Mouse (Mus musculus) gastrocnemius, adult 18-20 months (tissue): ENCODE results near the gene Scn8a. TPM values are rescaled to one million over a fixed set of nuclear protein-coding genes. Genes with fewer than 3 reads are reported as not detected.

Experiments
- DNase-seq: peaks from one replicate; pipeline ENCODE4 v3.0.0; 2021; ENCODE audit warnings: low spot score
- total RNA-seq, 2 experiments: library from RNA; stranded (reverse); gene quantifications; 2 replicates each; pipeline ENCODE4 v1.2.3; 2021

Gene Scn8a
- total RNA-seq, 2 experiments from 2014 or later: 0.07 to 0.37 TPM

DNA sequence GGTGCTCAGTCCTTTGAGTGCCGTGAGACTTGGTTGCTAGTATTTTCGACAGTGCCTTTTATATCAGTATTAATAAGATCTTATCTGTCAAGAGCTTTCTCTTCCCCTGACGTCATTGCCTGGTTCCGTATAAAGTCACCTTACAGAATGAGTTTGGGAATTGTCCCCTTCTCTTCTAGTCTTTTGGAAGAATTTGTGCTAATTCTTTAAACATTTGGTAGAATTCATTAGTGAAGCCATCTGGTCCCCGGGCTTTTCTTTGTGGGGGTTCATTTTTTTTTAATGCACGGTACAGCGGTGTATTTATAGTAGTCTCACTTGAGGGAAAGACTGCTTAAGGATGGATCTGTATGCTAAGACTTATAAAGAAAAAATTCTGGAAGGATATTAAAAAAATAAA, 84.3 kb downstream of the Scn8a start:
- DNase-seq: no peak

DNA sequence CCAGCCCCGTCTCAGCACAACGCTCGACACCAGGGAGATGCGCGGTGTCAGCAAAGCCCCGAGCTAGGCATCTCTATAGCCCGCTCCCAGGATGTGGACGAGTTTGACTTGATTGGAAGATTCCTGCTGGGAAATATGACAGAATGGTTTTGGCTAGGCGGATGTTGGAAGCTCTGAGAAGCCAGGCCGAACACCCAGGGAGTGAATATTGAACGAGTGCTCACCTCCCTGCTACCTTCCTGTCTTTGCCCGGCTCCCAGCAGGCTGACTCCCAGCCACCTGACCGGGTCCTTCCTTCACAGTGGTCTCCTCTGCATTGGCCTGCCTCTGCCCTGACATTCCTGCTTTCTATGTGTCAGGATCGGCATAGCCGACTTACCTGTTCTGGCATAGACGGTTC, 85.1 kb downstream of the Scn8a start:
- DNase-seq: no peak

DNA sequence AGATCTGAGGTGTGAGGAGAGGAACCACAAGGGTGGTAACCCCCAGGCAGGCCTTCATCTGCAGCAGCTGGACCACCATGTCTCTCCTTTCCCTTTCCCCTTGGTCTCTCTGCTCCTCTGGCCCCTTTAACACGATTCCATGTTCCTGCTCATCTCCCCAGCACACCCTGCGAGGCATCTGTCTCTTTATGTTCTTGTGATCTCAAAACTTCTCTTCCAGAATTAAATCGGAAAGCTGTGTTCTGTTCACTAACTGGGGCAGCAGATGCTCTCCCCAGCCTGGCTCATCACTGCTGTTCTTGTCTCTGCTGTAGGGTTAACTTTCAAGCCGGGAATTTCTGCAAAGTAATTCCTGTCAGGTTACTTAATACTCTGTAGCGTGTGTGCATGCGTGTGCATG, 91.3 kb downstream of the Scn8a start:
- DNase-seq: no peak

DNA sequence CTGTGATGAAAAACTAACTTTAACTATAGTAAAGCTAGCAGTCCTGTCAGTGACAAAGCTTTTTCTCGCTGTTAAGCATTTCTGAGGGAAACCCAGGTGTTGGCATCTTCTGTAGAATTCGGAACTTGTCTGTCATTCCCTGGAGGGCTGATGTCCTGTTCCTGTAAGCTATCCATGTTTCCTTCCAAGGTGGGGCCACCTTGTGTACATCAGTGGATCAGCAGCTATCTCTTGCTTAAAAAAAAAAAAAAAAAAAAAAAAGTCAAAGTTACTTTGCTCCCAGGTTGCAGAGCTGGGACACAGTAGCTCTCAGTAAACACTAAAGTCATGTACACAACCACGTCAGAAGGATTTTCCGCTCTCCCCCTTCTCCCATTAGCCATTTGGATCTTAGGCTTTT, 91.9 kb downstream of the Scn8a start:
- DNase-seq: no peak

DNA sequence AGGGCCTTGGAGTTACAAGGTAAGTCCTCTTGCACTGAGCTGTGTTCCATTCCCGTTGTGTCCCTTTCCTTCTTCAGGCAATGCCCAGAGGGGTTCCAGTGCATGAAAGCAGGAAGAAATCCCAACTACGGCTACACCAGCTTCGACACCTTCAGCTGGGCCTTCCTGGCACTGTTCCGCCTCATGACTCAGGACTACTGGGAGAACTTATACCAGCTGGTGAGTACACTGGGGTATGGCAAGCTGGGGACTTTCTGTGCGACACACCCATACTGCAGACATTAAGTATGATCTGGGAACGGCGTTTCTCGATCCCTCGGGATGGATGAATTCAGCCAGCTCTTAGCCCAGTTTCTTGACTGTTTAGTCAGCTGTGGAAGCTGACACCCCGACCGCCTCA, 101.8 kb downstream of the Scn8a start:
- no peak for DNase-seq

DNA sequence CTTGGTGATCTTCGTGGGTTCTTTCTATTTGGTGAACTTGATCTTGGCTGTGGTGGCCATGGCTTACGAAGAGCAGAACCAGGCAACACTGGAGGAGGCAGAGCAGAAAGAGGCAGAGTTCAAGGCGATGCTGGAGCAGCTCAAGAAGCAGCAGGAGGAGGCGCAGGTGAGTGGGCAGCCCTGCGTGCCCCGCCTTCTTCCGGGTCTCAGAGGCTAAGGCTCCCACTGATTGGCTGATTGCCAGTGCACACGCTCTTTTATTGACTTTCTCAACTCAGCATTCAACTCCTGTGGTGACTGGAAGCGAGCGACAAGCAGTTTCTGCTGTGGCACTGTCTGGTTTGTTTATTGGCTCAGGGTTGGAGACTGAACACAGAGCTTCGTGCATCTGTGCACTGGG, 103.1 kb downstream of the Scn8a start:
- no peak for DNase-seq

DNA sequence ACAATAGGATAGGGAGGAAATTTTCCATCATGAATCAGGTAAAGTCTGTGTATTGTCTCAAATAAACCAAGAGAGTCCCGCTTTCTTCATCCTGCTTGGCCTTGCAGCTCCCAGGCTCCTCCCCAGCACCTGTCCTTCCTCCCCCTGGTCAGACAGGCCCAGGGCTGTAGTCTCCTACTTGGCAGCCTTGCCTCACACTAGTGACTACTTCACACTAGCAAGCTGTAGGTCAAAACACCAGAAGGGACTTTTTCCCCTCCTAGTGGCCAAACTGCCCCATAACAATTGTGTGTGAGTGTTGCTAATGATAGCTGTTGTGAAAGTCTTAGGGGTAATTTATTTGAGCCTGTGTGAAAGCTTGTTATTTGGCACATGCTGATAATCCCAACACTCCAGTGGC, 105.0 kb downstream of the Scn8a start:
- DNase-seq: no peak

DNA sequence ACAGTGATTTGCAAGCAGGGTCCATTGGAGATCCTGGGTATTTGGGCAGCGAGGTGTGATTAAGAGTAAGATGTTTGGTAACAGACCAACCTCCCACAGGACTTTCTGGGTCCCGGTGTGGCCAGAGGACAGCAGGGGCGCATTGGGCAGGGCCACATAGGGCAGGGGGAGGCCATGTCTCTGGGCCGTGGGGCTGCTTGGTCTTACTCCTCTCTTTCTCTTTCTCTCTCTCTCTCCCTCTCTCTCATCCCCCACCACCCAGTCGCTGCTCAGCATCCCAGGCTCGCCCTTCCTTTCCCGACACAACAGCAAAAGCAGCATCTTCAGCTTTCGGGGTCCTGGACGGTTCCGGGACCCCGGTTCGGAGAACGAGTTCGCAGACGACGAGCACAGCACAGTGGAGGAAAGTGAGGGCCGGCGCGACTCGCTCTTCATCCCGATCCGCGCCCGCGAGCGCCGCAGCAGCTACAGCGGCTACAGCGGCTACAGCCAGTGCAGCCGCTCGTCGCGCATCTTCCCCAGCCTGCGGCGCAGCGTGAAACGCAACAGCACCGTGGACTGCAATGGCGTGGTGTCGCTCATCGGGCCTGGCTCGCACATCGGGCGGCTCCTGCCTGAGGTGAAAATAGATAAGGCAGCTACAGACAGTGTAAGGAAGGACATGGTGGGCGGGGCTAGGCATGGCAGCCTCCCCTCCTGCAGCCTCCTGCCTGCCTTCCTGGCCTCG, 113.9 kb downstream of the Scn8a start:
- DNase-seq: no peak

DNA sequence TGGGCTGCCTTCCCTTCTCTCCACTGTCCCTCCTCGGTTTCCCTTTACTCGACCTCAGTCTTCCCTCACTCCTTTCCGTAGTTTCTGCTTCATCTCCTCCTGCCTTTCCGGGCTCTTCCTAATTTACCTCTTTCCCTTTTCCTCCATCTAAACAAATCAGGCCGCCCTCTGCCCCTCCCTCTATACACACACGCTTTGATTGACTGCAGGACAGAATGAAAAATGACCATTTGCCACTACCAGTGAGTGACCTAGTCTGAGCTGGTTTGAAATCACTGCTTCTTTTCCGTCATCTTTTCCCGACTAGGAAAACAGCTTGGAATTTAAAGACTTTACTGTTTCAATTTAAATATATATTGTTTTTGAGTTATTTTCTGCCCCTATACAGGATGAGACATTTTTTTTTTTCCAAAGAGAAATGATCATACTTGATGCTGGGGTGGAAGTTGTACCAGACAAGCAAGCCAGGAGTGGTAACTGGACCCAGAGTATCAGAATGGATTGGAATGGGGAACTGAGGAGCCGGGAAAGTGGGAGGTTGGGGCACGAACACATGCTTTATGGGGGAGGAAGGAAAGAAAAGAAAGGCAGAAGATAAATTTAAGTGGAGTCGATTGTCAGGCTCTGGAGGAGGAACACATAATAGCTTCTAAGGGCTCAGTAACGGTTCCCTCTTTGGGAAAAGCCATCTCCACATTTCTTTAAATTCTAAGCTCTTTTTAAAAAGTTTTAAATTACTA, 114.7 kb downstream of the Scn8a start:
- DNase-seq: no peak

DNA sequence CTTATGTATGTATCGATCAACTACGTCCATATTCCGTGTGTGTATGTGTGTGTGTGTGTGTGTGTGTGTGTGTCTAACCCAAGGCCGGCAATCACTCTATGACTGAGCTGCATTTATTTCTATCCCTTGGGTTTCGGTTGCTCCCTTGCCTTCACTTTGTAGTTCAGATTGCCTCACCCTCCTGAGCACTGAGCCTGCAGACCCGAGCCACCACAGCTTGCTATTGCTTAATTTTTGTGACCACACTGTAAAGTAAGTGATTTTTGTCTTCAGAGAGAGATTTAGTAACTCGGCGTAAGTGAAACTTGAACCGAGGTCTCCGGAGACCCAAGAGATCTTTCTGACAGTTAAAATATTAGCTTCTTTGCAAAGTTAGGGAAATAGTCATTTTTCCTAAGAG, 116.8 kb downstream of the Scn8a start:
- no peak for DNase-seq

DNA sequence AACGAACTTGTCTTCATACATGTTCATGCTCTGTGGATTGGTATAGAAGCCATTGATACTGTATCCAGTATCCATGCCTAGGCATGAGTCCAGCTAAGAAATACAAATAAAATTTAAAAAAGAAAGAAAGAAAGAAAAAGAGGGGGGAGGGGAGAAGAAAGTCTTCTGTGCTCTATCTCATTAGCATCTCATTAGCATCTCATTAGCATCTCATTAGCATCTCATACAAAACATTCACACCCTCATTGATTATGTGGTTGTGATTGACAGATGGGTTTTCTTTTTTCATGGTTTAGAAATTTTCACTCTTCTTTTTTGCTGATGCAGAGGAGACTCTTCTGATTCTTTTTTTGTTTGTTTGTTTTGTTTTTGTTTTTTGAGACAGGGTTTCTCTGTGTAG, 117.4 kb downstream of the Scn8a start:
- DNase-seq: no peak

DNA sequence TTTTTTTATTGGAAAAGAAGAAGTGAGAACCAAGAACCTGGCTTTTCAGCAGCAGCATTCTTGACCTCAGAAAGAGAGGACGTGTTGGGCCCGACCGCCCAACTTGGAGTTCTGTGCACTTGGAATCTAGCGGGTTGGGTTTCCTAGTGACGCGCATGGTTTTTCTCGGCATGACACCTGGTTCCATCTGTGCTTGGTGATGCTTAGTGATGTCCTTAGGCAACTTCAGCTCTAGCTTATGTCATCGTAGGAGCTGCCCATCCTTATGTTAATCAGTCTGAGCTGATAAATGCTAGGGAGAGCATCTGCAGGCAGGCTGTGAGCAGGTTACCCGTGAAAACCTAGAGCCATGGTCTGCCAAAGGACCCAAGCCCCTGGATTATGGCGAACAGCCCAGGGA, 120.6 kb downstream of the Scn8a start:
- DNase-seq: no peak

DNA sequence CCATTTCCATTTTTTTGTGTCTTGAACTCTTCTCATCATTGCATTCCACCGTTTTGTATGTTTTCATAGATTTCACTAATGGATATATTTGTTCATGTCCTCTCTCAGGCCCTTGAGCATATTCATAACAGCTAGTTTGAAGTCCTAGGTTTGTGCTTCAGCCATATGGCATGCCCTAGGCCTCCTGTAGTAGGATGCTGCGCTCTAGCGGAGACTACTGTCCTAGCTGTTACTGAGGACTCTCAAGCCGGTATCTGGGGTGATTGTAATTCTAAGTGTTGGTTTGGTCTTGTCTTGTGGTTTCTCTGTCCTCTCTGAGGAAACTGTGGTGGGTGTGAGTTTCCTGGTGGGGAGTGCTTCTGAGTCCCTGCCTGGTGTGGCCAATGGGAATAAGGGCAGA, 127.4 kb downstream of the Scn8a start:
- DNase-seq: no peak

DNA sequence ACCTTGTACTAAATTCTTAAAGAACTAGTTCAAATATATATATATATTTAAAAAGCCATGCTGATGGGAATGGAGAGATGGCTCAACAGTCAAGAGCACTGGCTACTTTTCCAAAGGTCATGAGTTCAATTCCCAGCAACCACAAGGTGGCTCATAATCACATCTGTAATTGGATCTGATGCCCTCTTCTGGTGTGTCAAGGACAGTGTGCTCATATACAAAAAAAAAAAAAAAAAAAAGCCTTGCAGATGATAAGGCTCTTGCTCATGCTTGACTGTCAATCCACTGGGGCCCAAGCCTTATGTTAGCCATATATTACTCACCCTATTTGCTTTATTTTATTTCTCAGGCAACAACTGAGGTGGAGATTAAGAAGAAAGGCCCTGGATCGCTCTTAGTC, 132.0 kb downstream of the Scn8a start:
- no peak for DNase-seq

DNA sequence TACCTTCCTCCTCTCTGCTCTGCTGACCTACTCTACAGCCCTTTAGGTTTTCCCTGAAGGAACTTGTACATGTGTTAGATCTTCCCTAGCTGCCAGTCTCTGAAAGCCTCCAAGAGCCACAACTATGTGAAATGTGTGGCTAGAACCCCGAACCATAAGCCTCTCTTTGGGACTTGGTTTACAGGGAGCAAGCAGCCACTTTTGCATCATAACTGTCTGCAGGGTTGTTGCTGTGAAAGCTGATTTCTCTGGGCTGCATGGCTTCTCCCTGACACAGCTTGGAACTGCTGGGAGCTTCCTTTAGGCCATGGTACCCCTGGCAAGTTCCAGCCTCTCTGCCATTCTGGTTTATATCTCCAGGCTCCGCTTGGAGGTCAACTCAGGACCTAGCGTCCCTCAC, 132.8 kb downstream of the Scn8a start:
- no peak for DNase-seq

DNA sequence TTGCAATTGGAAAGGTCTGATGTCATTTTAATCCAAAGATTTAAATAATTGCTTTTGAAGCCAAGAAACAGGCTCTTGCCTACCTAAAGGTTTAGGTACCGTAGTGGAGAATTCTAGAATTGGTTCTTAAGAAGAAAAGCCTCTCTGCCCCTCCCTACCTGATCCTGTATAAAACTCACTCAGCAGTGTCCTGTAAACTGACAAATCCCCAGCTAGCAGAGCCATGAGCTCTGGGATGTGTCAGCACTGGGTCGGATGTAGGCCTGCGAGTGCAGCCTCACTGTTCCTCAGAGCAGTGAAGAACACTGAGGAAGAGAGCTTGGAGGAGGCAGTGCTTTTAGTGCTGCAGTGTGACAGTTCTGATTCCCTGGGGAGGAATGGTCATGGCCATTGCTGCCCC, 134.9 kb downstream of the Scn8a start:
- DNase-seq: no peak

DNA sequence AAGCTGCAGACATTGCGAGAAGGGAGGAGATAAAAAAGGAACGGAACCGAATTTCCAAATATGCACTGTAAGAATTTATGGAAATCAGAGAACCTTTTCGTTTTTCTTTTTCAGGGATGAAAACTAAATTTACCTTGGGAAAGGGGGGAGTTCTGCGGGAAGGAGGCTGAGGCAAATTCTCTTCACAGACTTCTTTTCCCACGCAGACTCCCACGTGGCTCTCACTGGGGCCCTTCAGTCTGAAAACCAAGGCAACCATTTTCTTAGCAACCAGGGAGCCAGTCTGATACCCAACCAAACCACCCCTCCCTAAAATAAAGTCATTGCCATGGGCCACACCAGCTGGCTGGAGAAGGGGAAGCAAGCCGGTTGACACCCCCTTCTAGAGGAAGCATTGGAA, 136.1 kb downstream of the Scn8a start:
- no peak for DNase-seq

DNA sequence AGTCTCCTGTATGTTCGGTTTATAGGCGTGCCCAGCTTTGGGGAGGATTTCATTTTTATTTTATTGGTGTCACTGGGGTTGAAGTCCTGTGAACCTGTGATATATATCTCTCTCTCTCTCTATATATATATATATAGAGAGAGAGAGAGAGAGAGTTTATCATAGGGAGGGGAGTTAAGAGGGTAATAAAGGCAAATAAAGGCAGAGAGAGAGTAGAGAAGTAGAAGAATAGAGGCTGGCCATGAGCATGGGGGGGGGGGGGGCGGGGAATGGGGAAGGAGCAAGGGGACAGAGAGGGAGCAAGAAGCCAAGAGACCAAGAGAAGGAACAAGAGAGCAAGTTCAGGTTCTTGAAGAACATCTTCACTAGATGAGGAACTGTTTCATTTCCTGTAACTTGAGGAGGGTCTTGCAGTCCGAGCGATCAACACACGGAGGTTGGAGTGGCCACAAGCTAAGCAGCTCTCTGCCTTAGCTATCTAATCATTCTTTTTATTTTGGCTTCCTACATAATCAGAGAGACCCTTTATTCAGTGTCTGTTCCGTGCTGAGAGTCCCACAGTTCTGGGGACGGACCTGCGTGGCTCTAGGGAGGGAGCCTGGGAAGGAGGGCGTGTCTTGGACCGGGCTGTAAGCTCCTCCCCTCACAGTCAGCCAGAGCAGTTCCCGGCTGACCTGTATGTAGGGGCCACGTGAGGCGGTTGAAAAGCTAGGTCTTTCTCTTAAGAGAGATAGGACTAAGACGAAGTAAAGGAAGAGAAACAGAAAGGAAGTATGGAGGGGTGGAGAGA, 136.8 kb downstream of the Scn8a start:
- peak; percentile 30 for DNase-seq

DNA sequence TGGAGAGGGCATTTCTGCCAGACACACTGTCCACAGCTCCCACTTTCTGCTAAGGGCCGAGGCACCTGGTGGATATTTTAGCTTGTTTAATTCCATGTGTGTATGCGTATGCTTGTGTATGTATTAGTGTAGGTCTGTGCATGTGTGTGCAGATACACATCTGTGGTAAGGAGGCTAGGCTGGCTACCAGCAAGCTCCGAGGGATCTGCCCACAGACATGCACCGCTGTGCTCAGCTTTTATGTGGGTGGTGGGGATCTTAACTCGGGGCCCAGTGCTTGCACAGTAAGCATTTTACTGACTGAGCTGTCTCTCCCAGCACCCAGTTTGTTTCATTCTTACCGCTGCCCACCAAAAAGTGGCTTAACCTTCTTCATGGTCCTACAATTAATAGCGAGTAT, 137.6 kb downstream of the Scn8a start:
- DNase-seq: no peak

DNA sequence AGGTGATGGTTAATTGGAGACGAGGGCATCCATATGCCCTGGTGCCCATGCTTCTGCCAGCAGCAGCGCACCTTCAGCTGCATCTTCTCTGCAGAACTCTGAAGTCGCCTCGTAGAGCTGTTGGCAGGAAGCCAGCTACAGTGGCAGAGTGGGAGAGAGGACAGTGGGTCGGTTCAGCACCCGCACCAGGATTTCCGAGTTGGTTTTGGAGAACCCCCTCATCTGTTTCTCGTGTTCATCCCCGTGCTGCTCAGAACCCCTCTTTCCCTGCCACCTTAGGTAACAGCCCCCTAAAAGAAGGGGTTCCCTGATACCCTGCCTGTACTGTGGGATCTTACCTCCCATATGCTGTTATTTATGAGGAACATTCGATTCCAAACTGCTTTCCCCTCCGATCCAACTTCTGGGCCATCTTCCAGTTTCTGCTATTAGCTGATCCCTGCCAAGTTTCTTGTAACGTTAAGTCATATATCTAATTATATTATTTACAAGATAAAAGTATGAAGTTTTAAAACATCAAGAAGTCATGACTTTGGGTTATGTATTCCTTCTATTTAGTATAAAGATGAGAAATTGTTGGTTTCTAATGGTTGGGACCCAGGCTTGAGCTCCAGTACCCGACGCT, 138.8 kb downstream of the Scn8a start:
- no peak for DNase-seq

DNA sequence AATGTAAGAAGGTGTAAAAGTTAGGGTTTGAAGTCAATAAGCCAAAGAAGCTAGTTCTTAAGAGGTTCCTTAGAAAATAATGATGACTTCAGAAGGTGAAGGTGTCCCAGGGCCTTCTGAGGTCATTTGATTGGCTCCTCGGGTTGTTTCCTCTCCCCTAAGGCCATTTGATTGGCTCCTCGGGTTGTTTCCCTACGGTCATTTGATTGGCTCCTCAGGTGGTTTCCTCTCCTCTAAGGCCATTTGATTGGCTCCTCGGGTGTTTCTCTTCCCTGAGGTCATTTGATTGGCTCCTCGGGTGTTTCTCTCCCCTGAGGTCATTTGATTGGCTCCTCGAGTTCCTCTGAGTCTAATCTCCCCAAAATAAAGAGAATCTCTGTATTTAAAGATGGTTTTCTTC, 141.7 kb downstream of the Scn8a start:
- no peak for DNase-seq

DNA sequence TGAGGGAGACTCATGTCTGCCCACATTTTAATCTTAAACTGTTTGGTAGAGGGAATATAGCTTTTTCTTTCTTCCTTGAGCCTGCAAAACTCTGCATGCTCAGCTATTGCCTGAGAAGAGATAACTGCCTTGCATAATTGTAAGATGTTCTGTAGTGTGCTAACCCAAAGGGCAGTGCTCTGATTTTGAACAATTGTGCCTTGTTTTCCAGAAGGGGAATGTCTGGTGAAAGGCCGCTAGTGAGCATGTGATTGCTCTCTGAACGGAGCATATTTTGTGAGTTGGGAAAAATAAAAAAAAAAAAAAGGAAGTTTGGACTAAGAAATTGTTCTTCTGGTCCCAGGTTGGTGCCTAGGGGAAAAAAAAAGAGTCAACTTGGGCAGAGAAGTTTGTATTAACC, 159.3 kb downstream of the Scn8a start:
- DNase-seq: no peak
